In genomic region chr8:90670471-90671057, GRCm38 (mm10) we compare ENCODE assay signal across 8 mouse cellular contexts.
DNase-seq lines count a peak whose midpoint lies in the region; ATAC-seq lines count a peak whose summit lies in the region.

No protein-coding gene starts in this region.

- H3K9me3 ChIP-seq in heart, embryonic 11.5 days (replicated peaks; ENCODE audit: control insufficient read depth, low read length) = no peaks in the 10 kb centered on the region
- H3K9me3 ChIP-seq in midbrain, embryonic 13.5 days = 0 out of 2 replicates have a peak, but pooled peaks cover 3% of the 10 kb centered on the region

- H3K36me3 ChIP-seq in heart, embryonic 11.5 days (ENCODE audit: control insufficient read depth, insufficient read depth, low read length) = no peaks in the 10 kb centered on the region
- no peaks in the 10 kb centered on the region for H3K36me3 ChIP-seq in midbrain, embryonic 13.5 days

- H3K4me3 ChIP-seq in heart, embryonic 11.5 days (ENCODE audit: low read depth, low read length) = peak overlapping the region; percentile 38
- H3K4me3 ChIP-seq in midbrain, embryonic 13.5 days (replicated peaks) = peak overlapping the region; percentile 21

- H3K4me1 ChIP-seq in heart, embryonic 11.5 days (ENCODE audit: control insufficient read depth, insufficient read depth, low read length) = no peaks in the 10 kb centered on the region
- H3K4me1 ChIP-seq in midbrain, embryonic 13.5 days (replicated peaks) = peaks cover 29% of the 10 kb centered on the region

- 1% methylated on average over 14 of the region's 14 CpGs for WGBS in heart, embryonic 11.5 days (ENCODE audit: insufficient replicate concordance)
- WGBS in midbrain, embryonic 13.5 days = under 1% methylated on average over 14 of the region's 14 CpGs

- H3K9ac ChIP-seq in heart, embryonic 11.5 days (ENCODE audit: low read depth, low read length) = peak overlapping the region; percentile 52; the same call in 1 of the 2 replicates
- peak overlapping the region; percentile 30; the same call in 1 of the 2 replicates for H3K9ac ChIP-seq in midbrain, embryonic 13.5 days (replicated peaks)

- peak overlapping the region; percentile 69 for H3K4me2 ChIP-seq in heart, embryonic 11.5 days
- H3K4me2 ChIP-seq in midbrain, embryonic 13.5 days (replicated peaks) = peak overlapping the region; percentile 52

- H3K27ac ChIP-seq in heart, embryonic 11.5 days (ENCODE audit: low read depth, low read length) = no peak overlapping the region
- peak overlapping the region; percentile 83 for H3K27ac ChIP-seq in midbrain, embryonic 13.5 days

- ATAC-seq in heart, embryonic 11.5 days (replicated peaks; ENCODE audit: insufficient number of reproducible peaks, low FRiP score, low TSS enrichment) = no peak
- peak; percentile 88 for ATAC-seq in midbrain, embryonic 13.5 days

- DNase-seq in heart, postnatal 25 days (ENCODE audit: low spot score) = no peak
- DNase-seq in R1 (ENCODE audit: low read depth, low spot score) = peak; percentile 78
- peak; percentile 43 for DNase-seq in forelimb bud, embryonic 11.5 days (ENCODE audit: low read depth, low spot score)
- DNase-seq in thymus, postnatal 4 days = no peak
- DNase-seq in testis, postnatal 10 days (ENCODE audit: low spot score) = no peak
- DNase-seq in thymus, postnatal 10 days (ENCODE audit: low spot score in 2 of 2) = no peak

- no peaks in the 10 kb centered on the region for H3K27me3 ChIP-seq in heart, embryonic 11.5 days (ENCODE audit: control insufficient read depth, insufficient read depth, low read length)
- no peaks in the 10 kb centered on the region for H3K27me3 ChIP-seq in midbrain, embryonic 13.5 days

- intact Hi-C loops in heart, postnatal 25 days (cut with DNase I) = no loop called here

Comparison
In these comparisons a context has a peak if more than half of its experiments do, and no peak if none do; other contexts are left out.
1. DNase-seq: peak in R1 (single experiment) and forelimb bud, embryonic 11.5 days (single experiment); none in heart, postnatal 25 days (single experiment), thymus, postnatal 4 days (single experiment), testis, postnatal 10 days (single experiment) and thymus, postnatal 10 days (0 of 2).